Mouse (Mus musculus) retina, embryonic 14.5 days (tissue): ENCODE data around the gene Add3.

Source experiments
- DNase-seq: peaks from one replicate; pipeline ENCODE4 v3.0.0-alpha.2; 2015; ENCODE audit warnings: low spot score

Gene Add3

DNA sequence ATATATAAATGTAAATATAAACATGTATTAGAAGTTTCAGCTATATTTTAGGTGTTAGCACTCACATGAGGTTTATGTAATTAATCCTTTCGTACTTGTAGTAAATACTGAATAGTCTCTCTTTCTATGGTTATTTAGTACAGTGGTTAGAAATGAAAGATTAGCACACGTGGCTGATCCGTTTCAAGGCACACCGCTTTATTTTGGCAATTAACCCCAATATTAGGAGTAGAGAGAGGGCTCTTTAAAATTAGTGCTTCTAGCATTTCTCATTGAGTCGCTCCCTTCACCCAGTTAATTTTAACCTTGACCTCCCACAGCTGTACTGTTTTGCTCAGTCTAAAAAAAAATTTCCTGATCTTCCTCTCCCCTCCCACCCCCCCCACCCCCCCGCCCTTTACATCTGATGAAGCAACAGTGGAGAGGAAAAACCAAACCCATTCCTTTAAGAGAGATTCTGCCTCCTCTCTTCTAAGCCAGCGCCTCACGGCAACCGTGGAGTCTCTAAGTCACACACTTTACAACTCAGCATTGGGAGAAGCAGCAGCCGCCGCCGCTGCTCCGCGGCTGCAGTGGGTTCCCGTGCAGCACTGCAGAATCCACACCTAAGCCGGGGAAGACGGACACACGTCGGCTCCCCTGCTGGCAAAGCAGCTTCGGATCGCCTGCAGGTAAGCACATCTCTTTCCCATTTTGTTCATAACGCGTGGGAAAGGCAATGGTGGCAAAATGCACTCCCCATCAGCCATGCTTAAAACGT lies at the start of gene Add3:
Gene Add3, plus strand, starts transcription at position 400 of the 760 bp plus-strand sequence.
- DNase-seq = peak; percentile 52

DNA sequence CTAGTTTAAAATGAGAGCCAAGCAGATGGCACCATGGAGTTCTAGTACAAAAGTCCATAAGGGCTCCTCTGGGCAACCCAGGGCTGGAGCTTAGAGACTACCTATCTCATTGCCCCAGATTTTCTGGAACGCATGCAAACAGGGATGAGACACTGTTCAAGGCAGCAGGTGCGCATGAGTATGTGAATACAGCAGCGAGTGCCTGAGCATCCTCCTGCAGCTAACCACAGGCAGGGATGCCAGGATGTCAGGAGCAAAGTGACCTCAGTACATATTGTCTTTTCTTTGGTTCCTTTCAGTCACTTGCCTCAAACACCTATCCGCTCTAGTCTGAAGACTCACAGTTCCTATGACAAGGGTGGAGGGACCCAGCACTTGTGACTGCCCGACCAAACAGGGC lies 49.6 kb upstream of the Add3 start:
- DNase-seq = no peak

GRCm38 (mm10) chr19:53092251-53092650 lies 48.0 kb upstream of the Add3 start:
- DNase-seq = no peak

DNA sequence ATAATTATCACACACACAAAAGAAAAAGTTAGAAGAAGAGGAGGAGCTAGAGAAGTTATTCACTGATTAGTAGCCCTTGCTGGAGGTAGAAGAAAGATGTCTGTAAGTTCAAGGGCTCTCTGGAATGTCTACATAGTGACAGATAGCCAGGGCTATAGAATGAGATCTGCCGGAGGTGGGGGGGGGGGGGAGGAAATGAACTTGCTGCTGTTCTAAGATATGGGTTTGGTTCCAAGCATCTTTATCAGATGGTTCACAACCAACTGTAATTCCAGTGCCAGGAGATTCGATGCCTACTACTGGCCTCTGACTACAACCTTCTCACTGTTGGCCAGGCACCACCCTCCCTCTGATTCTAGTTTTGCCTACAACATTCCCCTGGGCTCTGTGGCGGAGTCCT lies 46.9 kb upstream of the Add3 start:
- DNase-seq = no peak

DNA sequence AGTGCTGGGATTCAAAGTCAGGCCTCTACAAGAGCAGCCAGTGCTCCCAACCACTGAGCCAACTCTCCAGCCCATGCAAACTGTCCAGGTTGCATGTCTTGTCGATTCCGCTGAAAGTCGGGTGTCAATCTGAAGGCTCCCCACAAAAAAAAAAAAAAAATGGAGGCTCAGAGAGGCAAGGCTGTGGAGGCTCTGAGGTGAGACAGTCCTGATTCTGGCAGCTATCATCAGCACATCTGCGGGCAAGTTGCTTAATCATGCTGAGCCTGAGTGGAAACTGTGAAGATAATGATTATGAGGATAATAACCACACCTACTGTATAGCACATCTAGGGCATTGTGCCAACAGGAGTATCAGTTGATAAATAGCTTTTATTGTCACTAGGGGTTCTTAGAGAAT lies 45.6 kb upstream of the Add3 start:
- DNase-seq = no peak

- no peak for DNase-seq
These were observed 38.6 kb upstream of the Add3 start for GRCm38 (mm10) chr19:53101374-53102300.

DNA sequence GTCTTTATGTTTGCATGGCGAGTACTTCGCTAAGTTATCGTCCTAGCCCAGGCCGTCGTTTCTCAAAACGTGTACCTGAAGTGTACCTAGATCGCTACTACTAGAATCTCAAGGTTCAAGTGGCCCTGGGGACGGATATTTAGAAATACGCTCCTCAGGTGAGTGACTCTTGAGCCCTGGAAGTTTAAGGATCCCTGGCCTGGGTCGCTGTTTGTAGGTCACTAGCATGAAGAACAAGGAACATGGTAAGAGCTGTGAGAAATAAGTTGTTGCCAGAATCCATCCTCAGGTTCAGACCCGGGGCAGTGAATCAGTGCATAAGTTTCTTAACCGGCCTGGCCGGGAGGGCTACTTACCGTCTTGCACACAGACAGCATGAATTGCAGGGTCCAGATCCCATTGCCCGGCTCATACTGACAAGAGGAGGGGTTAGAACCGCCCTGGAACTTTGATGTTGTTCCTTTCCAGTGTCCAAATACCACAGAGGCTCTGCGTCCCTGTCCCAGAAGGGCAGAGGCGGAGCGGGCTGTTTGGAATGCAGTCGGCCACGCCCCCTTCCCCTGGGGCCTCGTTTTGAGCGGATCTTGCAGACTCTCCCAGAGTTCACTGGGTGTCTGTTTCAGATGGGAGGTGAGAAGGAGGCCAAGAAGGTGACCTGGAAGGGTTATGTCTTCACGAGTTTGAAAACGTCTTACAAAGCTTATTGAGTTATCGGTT lies 34.7 kb upstream of the Add3 start:
- peak; percentile 69 for DNase-seq

DNA sequence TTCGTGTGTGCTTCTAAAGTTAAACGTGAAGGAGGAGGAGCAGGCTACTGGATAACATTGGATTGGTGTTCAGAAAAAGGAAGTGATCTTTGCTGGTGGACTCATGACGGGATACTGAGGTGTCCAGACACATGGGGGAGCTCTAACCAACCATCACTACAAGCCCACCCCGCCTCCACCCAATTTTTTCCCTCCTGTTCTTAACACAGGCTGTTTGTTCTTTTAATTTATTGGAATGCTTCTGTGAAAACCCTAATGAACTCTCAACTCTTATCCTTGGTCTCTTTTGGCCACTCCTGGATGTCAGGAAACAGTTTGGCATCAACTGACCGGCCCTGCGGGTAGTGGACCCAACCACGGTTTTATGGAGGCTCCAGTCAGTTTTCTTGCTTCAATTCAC lies 33.3 kb upstream of the Add3 start:
- DNase-seq = no peak

- no peak for DNase-seq
These were observed 32.6 kb upstream of the Add3 start for GRCm38 (mm10) chr19:53107361-53108247.

DNA sequence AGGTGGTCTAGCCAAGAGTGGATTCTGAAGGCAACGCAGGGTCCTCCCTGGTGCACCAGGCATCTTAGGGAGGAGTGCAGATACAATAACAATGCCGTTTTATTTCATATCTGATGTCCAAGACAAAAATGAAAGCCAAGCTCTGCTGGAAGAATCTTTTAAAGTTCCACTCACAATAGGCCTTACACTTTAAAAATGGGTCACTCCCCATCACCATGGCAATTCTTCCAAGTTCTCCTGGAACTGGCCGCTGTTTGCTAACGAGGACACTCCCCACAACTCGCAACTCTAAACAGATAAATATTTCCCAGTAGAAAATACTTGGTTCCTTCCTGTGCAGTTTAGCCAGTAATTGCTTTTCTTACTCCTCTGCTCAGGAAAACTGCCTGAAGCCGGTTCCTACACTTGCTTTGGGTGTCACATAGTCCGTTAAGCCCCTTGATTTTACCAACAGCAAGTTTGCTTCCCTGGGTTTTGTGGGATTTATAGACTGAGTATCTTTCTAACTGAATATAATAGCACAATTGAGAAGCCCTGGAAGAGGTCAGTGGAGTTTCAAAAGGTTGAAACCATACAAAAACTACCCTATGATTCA lies 28.1 kb upstream of the Add3 start:
- DNase-seq = no peak

- DNase-seq = no peak
These were observed 20.9 kb upstream of the Add3 start for GRCm38 (mm10) chr19:53119255-53119795.

GRCm38 (mm10) chr19:53120483-53120882 lies 19.8 kb upstream of the Add3 start:
- no peak for DNase-seq

DNA sequence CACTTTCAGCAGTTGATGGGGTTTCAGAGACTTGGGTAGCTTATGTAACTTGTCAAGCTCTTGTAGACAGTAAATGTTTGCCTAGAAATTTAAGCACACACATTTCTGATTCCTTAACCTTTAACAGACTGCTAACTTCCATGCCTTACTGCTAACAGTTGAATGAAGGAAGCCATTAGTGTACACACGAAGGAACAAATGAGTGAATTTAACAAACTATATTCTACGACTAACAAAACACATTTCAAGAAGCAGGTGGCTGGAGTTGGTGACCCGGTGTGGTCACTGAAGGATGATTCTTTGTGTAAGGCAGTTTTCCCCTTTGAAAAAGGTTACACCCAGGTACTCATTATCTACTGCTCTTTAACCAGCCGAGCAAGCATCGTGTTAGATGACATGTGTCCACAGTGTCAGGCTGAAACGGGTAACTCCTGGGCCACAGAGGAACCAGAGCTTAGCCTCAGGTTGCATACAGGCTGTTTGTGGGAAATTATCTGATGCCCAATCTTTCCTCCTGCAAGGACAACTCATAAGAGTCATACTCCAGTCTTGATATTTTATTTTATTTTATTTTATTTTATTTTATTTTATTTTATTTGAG lies 17.5 kb upstream of the Add3 start:
- no peak for DNase-seq

DNA sequence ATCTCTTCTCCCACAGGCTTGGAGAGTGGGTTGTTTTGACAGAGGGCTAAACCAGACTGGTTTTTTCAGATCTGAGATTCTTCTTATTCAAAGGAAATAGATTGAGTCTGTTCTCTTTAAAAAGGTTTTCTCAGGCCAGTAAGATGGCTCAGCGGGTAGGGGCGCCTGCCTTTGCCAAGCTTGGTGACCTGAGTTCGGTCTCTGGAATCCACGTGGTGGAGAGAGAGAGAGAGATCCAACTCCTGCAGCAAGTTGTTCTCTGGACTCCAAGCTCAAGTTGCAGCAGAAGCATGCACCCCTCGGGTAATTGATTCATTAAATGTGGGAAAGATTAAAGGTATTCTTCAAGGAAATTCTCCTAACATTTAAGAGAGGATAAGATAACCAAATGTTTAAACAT lies 16.9 kb upstream of the Add3 start:
- DNase-seq = no peak

- DNase-seq = no peak
These were observed 14.6 kb upstream of the Add3 start for GRCm38 (mm10) chr19:53125679-53126078.

- DNase-seq = no peak
These were observed 13.7 kb upstream of the Add3 start for GRCm38 (mm10) chr19:53126546-53126945.

- DNase-seq = no peak
These were observed 12.6 kb upstream of the Add3 start for GRCm38 (mm10) chr19:53127320-53128291.

DNA sequence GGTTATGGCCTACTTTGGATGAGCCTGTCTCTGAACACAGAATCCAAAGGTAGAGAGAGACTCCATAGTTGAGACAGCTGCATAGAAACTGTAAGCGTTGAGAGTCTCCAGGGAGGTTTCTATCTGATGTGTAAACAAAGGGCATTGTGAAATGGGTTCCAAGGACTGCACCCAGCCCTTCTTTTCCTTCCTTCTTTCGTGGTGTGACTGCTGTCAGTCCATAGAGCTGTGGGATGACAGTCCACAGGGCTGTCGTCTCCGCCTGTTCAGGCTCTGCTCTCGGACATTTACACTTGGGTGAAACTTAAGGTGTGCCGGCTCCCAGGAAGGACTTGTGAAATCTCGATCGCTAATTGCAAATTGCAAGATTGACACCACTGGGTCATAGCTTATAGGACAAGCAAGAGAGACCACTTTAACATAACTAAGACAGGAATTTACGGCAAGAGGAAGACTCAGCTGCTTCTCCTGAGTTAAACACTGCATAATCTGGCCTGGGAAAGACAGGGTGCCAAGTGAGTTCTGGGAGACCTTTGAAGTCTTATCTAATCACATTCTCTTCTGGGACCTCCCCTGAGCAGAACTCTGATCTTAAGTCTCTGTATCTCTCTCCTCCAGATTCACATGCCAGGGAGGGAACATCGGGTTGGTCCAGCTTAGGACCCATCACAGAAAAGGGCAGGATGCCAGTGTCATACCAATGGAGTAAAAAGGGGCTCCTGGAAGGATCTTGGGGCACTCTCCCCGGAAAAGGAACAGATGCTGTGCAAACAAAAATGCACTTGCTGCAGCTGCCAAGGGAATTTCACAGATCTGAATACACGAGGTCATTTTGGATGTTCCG lies 11.5 kb upstream of the Add3 start:
- no peak for DNase-seq
